Mouse (Mus musculus): ENCODE data around the gene Xpo4. TPM values are rescaled to one million over a fixed set of nuclear protein-coding genes. Genes with fewer than 3 reads are reported as not detected.

Xpo4 gene
- total RNA-seq, 2 experiments from 2014 or later = 13.1 to 26.1 TPM

DNA sequence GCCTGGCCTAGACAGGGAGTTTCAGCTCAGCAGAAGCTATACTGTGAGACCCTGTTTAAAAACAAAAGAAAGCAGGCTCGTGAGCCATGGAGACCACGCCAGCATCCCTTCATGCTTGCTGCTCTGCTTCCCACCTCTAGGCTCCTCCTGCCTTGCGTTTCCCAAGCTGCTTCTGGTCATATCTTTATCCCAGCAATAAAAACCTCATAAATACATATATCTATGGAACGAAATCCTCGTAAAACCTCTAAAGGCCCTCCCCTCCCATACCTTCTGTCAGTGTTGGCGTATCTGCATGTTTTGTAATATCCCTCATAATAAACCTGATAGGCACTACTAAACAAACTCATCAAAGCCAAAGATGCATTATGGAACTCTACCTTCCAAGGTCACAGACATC, 21.4 kb upstream of the Xpo4 start:
- no peak for ATAC-seq (replicated peaks; ENCODE audit: low FRiP score, poor library complexity, severe bottlenecking)

GRCm38 (mm10) chr14:57684579-57684978, 19.3 kb upstream of the Xpo4 start:
- peak; percentile 83 for ATAC-seq (replicated peaks; ENCODE audit: low FRiP score, poor library complexity, severe bottlenecking)

- no peak for ATAC-seq (replicated peaks; ENCODE audit: low FRiP score, poor library complexity, severe bottlenecking)
These were observed 17.5 kb upstream of the Xpo4 start for GRCm38 (mm10) chr14:57682751-57683150.

- ATAC-seq (replicated peaks; ENCODE audit: low FRiP score, poor library complexity, severe bottlenecking) = peak; percentile 87
These were observed 14.8 kb upstream of the Xpo4 start for GRCm38 (mm10) chr14:57679958-57680535.

GRCm38 (mm10) chr14:57679523-57679922, 14.3 kb upstream of the Xpo4 start:
- peak; percentile 34; the same call in 1 of the 2 replicates for ATAC-seq (replicated peaks; ENCODE audit: low FRiP score, poor library complexity, severe bottlenecking)

GRCm38 (mm10) chr14:57675481-57675880, 10.3 kb upstream of the Xpo4 start:
- ATAC-seq (replicated peaks; ENCODE audit: low FRiP score, poor library complexity, severe bottlenecking) = no peak

GRCm38 (mm10) chr14:57665628-57665950, 359 bp upstream of the Xpo4 start:
- ATAC-seq (replicated peaks; ENCODE audit: low FRiP score, poor library complexity, severe bottlenecking) = peak; percentile 32; the same call in 1 of the 2 replicates

- ATAC-seq (replicated peaks; ENCODE audit: low FRiP score, poor library complexity, severe bottlenecking) = peak; percentile 69
These were observed 864 bp downstream of the Xpo4 start for GRCm38 (mm10) chr14:57664311-57664821.

DNA sequence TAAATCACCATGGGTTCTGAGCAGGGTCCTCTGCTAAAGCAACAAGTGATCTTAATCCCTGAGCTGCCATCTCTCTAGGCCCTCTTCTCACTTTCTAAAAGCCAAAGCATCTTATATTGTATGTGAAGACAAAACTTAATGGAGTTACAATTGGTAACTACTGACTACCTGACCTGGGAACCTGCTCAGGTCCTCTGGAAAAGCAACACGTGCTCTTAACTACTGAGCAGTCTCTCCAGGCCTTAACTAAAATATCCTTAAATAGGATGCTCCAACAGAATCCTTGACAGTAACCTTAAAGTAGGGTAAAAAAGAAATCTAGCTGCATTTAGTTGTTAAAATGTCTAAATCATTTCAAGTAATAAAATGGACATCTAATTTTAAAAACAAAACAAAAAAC, 1.6 kb downstream of the Xpo4 start:
- ATAC-seq (replicated peaks; ENCODE audit: low FRiP score, poor library complexity, severe bottlenecking) = no peak

GRCm38 (mm10) chr14:57658301-57658700, 6.9 kb downstream of the Xpo4 start:
- ATAC-seq (replicated peaks; ENCODE audit: low FRiP score, poor library complexity, severe bottlenecking) = 0 out of 2 replicates have a peak, but pooled peaks have one; percentile 45

DNA sequence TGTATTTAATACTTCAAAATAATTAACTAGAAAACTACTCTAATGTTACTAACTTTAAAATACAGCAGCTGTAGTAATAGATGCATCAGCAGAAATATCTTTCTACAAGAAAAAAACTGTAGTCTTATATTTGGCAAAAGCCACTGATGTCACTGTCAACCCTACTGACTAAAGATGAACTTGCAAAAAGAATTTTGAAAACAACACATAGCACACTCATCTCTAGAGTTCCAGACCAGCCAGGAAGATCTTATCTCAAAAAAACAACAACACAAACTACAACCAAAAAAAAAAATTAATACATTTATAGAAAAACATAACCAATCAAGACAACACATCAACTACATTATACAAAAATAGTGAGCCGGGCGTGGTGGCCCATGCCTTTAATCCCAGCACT, 7.7 kb downstream of the Xpo4 start:
- 0 out of 2 replicates have a peak, but pooled peaks have one; percentile 50 for ATAC-seq (replicated peaks; ENCODE audit: low FRiP score, poor library complexity, severe bottlenecking)

DNA sequence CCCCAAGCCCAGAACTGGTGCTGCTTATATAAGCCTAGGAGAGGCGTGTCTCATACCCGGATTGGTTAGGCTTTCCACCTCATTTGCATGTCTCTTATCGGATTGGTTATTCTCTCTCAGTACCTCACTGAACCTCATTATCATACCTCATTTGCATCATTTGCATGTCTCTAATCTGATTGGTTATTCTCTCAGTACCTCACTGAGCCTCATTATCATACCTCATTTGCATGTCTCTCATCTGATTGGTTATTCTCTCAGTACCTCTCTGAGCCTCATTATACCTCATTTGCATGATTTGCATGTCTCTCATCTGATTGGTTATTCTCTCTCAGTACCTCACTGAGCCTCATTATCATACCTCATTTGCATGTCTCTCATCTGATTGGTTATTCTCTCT, 8.7 kb downstream of the Xpo4 start:
- peak; percentile 71 for ATAC-seq (replicated peaks; ENCODE audit: low FRiP score, poor library complexity, severe bottlenecking)

- no peak for ATAC-seq (replicated peaks; ENCODE audit: low FRiP score, poor library complexity, severe bottlenecking)
These were observed 15.7 kb downstream of the Xpo4 start for GRCm38 (mm10) chr14:57649501-57649900.

GRCm38 (mm10) chr14:57646155-57646554, 19.1 kb downstream of the Xpo4 start:
- no peak for ATAC-seq (replicated peaks; ENCODE audit: low FRiP score, poor library complexity, severe bottlenecking)

GRCm38 (mm10) chr14:57639153-57639552, 26.1 kb downstream of the Xpo4 start:
- no peak for ATAC-seq (replicated peaks; ENCODE audit: low FRiP score, poor library complexity, severe bottlenecking)

GRCm38 (mm10) chr14:57634141-57634540, 31.1 kb downstream of the Xpo4 start:
- ATAC-seq (replicated peaks; ENCODE audit: low FRiP score, poor library complexity, severe bottlenecking) = no peak

GRCm38 (mm10) chr14:57629595-57629994, 35.6 kb downstream of the Xpo4 start:
- no peak for ATAC-seq (replicated peaks; ENCODE audit: low FRiP score, poor library complexity, severe bottlenecking)

- peak; percentile 67; the same call in 1 of the 2 replicates for ATAC-seq (replicated peaks; ENCODE audit: low FRiP score, poor library complexity, severe bottlenecking)
These were observed 42.3 kb downstream of the Xpo4 start for GRCm38 (mm10) chr14:57622934-57623333.

- ATAC-seq (replicated peaks; ENCODE audit: low FRiP score, poor library complexity, severe bottlenecking) = no peak
These were observed 43.5 kb downstream of the Xpo4 start for GRCm38 (mm10) chr14:57621699-57622098.

- no peak for ATAC-seq (replicated peaks; ENCODE audit: low FRiP score, poor library complexity, severe bottlenecking)
These were observed 44.5 kb downstream of the Xpo4 start for GRCm38 (mm10) chr14:57620598-57621236.

DNA sequence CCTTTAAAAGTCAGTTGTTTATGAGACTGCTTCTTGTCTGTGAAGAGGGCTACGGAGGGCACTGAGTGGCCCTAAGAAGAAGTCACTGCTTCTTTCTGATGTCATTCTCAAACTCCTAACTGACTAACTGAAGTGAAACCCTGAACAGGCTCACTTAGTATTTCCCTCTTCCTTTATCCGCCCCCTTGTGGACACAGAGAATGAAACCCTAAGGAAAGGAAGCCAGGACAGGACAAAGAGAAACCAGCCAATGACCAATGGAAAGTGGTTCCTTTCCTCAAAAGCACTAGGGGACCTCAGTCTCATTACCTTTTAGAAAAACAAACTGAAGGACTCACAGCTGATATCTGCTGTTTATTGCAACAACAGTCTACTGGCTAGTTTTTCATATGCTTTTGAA, 45.7 kb downstream of the Xpo4 start:
- ATAC-seq (replicated peaks; ENCODE audit: low FRiP score, poor library complexity, severe bottlenecking) = no peak

- ATAC-seq (replicated peaks; ENCODE audit: low FRiP score, poor library complexity, severe bottlenecking) = no peak
These were observed 47.6 kb downstream of the Xpo4 start for GRCm38 (mm10) chr14:57617675-57618074.

Data from erythroblast, adult 5-6 weeks (primary cell).